Mouse (Mus musculus): ENCODE results near the gene Htatsf1.

The Htatsf1 gene

GRCm38 (mm10) chrX:57053174-57053992, at the start of gene Htatsf1:
Htatsf1 (plus strand) TSS chrX:57053583.
- peak; percentile 82 to 90 for DNase-seq

DNA sequence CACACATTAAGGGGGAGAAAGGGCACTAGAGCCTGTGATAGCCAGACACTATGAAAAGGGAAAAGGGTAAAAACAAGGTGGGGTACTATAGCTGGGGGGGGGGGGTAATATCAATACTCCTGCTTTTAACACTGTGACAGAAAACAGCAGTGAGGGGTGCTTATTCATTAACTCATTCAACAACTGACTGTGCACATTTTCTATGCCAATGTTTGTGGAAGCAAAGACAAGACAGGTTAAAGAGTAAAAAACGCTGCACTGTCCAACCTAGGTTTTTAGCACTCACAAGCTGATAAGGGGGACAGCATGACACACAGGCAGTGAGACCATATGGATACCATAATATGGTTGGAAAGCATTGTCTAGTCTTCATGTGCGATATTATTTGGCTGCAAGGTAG, 40.5 kb upstream of the Htatsf1 start:
- no peak for DNase-seq

DNA sequence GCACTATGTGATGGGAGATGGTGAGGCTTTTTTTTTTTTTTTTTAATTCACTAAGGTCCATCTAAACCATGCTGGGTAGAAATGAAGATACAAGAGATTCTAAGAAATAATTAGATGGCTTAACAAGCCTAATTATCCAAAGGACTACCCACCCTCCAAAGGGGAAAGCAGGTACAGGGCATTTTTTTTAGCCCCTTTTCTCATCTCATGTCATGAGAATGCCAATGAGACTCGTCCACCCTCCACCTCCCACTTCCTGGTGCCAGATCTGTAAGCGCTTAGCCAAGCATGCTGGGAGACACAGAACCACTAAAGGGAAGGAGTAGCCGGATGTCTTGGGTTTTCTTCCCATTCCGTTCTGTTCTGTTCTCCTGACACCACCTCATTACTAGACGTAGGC, 10.6 kb upstream of the Htatsf1 start, which contains the start of gene Brs3:
Brs3 (plus strand) TSS at position 301 of the 400 bp plus-strand sequence.
- DNase-seq: no peak

GRCm38 (mm10) chrX:57043869-57044268, 9.5 kb upstream of the Htatsf1 start:
- no peak for DNase-seq

- DNase-seq: no peak
Measured at GRCm38 (mm10) chrX:57052848-57053173, 572 bp upstream of the Htatsf1 start.

- DNase-seq: no peak
Measured at GRCm38 (mm10) chrX:57053993-57054385, 606 bp downstream of the Htatsf1 start.

DNA sequence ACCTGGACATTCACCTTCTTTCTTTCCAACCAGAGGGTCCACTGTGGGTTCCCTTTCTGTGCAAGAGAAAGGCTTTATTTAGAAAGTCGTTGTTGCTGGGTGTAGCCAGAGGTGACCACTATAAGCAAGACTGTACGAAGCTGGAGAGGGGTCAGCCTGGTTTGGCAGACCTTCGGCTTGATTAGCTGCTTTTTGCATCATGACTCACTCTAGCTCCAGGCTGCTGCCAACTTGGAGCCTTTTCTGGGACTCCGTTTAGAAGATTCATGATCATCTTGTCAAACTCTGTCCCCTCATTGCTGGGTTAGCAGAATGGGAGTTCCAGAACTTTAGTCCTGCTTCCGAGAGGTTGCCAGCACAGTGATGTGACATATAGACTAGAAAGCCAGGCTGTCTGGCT, 28.1 kb downstream of the Htatsf1 start:
- DNase-seq: no peak

DNA sequence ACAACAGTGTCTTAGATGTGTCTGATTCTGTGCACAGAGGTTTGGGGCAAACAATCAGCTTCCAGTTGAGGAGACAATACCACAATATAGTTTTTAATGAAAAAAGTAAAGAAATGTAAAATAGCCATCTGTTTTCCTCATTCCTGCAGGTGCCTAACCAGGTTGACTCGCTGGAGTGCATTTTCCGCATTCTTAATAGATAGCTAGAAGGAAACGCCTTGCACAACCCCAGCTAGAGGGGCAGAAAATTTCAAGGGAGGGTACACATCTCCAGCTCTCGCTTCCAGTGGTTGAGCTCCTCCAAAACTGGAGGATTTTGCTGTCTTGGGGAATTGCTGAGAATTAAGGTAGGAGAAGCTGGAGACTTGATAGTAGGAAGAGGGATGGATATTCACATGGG, 34.4 kb downstream of the Htatsf1 start, which contains the start of gene Vgll1:
Vgll1 (plus strand) TSS at position 301 of the 400 bp plus-strand sequence.
- no peak for DNase-seq

GRCm38 (mm10) chrX:57103415-57103814, 50.0 kb downstream of the Htatsf1 start:
- DNase-seq: no peak

GRCm38 (mm10) chrX:57106956-57107355, 53.6 kb downstream of the Htatsf1 start:
- no peak for DNase-seq
